Mouse (Mus musculus): Measurements from ENCODE around the gene Hoga1.

- no peak for TF ChIP-seq GATA1 (IDR thresholded peaks at IDR 0.05; ENCODE audit: borderline replicate concordance, low read length)
- TF ChIP-seq CTCF (IDR thresholded peaks at IDR 0.05; ENCODE audit: low read depth, low read length) = no peak
- no peak for TF ChIP-seq POLR2AphosphoS5 (IDR thresholded peaks at IDR 0.05; ENCODE audit: insufficient replicate concordance, low read depth, low read length)
Measured at GRCm38 (mm10) chr19:42086166-42086565, 40.8 kb downstream of the Hoga1 start, which contains the start of gene Morn4.

Measured in G1E (cell line).